Mouse (Mus musculus): ENCODE results near the gene Cdhr3.

The Cdhr3 gene

GRCm38 (mm10) chr12:33092775-33093174, at the start of gene Cdhr3:
TSS of gene Cdhr3 (minus strand) at chr12:33092875.
- no peak for DNase-seq (ENCODE audit: low spot score)

GRCm38 (mm10) chr12:33139083-33139482, 46.4 kb upstream of the Cdhr3 start:
- DNase-seq (ENCODE audit: low spot score): no peak

DNA sequence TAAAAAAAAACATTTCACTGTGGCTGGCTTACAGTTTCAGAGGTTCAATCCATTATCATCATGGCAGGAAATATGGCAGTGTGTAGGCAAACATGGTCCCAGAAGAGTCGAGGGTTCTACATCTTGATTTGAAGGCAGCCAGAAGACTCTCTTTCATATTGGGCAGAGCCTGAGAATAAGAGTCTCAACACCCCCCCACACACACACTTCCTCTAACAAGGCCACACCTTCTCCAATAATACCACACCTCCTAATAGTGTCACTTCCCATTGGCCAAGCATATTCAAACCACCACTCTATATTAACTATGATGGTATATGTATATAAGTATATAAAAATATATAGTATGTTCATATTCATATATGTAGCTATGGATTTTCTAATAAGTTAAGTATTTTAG, 45.2 kb upstream of the Cdhr3 start:
- DNase-seq (ENCODE audit: low spot score): no peak

DNA sequence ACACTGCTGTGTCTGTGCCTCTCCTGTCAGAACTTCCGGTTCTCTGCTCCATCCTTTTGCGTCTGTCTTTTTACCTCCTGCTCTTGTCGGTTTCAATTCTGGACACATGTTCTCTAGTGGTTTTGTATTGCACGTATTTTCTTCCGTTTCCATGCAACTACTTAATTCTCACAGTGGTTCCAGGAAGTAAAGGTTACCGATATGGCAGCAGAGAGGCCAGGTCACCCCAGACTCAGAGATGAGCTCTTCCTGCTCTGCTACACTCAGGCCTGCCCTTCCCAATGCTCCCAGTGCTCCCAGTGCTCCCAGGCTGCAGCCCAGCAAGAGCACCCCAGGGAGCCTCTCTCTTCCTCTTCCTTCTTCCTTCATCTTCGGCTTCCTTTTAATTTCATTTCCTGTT, 39.1 kb upstream of the Cdhr3 start:
- no peak for DNase-seq (ENCODE audit: low spot score)

GRCm38 (mm10) chr12:33130401-33130800, 37.7 kb upstream of the Cdhr3 start:
- DNase-seq (ENCODE audit: low spot score): no peak

DNA sequence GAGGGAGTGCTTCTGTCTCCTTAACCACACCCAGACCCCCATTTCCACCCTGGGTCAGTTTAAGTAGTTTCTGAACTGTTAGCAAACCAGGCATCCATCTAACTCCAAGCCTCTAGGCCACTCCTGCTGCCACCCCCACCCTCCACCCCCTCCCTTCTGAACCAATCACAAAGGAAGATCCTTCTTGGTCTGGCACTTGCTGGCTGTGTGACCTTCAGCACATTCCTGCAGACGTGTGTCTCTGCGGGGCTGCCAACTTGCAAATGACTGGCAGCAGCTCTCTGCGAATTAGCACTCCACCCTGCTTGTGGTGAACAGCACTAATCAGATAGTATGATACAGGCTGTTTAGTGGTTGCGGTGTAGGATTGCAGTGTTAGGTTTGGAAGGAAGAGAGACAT, 36.7 kb upstream of the Cdhr3 start:
- DNase-seq (ENCODE audit: low spot score): no peak

- no peak for DNase-seq (ENCODE audit: low spot score)
These were observed 36.0 kb upstream of the Cdhr3 start for GRCm38 (mm10) chr12:33128702-33129101.

DNA sequence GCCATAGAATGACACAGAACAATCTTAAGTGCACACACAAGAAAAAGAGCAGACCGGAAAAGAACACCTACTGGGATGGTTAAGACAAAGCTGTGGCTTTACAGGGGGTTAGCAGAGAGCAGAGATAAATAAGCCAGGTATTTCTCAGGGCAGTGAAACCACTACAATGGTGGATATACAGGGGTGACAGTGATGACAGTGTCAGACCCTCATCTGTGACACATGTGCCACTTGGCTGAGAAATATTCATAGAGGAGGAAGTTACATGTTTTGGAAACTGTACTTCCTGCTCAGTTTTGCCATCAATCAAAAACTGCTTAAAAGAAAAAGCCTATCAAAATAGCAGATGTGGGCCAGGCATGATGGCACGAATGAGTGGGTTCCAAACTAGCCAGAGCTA, 35.4 kb upstream of the Cdhr3 start:
- no peak for DNase-seq (ENCODE audit: low spot score)

- DNase-seq (ENCODE audit: low spot score): no peak
These were observed 33.6 kb upstream of the Cdhr3 start for GRCm38 (mm10) chr12:33126243-33126642.

DNA sequence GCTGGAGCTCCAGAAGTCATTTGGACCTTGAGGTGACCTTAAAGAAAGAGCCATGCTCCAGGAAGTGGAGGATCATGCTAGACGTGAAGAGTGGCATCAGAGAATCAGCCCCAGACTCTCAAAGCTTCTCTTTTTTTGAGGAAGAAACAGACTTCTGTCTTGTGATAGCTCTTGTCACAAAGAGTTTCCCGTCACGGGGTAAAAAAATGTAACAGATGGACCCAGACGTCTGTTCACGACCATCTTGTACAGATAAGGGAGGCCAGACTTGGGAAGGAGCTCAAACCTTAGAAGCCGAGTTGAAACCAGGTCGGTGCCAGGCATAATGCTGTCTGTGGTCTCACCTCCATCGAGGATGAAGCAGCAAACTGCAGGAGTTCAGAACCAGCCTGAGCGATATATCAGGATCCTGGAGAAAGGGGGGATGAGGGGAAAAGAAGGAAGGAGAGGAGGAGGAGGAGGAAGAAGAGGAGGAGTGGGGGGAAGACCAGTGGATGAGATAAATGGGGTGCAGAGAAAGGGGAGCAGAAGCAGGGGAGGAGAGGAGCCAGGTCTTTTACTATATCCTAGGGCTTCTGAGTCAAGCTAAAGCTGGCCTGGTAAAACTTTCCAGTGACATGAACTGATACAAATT, 33.0 kb upstream of the Cdhr3 start:
- DNase-seq (ENCODE audit: low spot score): no peak

DNA sequence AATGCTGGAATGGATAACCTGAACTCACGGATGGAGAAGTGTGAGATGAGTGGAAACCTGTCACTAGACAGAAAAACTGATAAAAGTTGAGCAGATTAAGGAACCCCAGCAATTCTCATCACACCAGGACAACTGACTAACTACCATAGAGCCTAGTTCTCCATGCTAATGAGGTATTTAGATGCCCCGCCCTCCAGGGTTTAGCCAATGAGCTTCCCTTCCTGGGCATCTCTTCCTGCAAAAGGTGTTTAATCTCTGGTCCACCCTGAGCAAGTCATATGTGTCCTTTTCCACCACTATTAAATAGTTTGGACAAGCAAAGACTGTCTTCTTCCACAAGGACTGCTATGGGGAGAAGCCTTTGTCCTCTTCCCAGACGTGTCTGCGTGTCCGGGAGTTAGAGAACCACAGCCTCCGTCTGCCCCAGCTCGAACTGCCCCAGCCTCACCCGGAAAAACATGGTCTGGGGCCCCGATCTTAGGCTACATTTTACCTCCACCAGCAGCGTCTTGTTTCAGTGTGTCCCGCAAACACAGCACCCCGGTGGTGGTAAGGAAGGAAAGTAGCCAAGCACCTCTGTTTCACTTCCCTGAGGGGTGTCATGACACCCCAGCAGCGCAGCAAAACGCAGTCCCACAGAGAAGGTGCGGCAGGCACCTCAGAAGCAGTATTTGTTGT, 26.1 kb upstream of the Cdhr3 start:
- DNase-seq (ENCODE audit: low spot score): no peak

DNA sequence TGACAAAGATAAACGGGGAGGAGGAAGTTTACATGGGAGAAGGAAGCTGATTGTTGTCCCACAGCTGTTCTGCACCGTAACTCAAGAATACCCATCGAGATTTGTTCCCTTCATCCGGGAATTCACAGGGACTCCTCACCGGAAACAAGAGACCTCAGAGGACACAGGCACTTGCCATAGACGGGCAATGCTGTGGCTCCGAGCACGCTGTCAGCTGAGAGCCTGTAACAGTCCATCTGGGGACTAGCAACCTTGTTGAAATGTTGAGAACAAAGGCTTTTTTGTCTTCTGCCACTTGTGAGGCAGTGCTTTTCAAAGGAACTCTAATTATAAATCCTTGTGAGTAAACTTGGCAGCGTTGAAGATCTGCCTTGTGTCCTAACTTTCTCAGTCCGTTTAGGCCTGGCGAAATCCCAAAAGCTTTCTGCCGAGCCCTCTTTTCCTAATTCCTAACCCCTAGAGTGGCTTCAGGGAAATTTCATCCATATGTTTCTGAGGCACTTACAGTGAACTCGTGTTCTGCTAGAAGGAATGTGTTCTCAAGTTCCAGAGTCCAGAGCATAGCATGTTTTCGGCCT, 18.3 kb upstream of the Cdhr3 start:
- DNase-seq (ENCODE audit: low spot score): peak; percentile 29

- DNase-seq (ENCODE audit: low spot score): peak; percentile 26
These were observed 16.9 kb upstream of the Cdhr3 start for GRCm38 (mm10) chr12:33109531-33109930.

- no peak for DNase-seq (ENCODE audit: low spot score)
These were observed 13.9 kb upstream of the Cdhr3 start for GRCm38 (mm10) chr12:33106438-33107167.

DNA sequence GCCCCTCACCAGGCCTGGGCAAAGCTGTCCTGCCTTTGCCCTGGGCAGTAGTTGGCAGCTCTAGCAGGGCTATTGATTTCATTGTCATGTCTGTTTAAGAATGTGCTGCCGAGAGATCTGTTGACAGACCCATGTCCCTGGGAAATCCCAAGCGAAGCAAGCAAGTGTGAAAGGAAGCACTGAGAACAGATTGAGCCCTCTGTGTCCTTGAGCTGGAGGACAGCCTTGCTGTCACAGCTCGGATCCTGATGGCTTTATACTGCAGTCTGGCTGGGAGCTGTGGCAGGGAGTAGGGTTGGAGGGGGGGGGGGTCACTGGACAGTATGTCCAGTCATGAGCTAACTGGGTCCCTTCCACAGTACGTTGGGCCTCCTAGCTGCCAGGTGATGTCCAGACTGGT, 13.0 kb upstream of the Cdhr3 start:
- no peak for DNase-seq (ENCODE audit: low spot score)

GRCm38 (mm10) chr12:33102342-33103115, 9.9 kb upstream of the Cdhr3 start:
- no peak for DNase-seq (ENCODE audit: low spot score)

- no peak for DNase-seq (ENCODE audit: low spot score)
These were observed 9.0 kb upstream of the Cdhr3 start for GRCm38 (mm10) chr12:33101627-33102026.

GRCm38 (mm10) chr12:33096017-33096416, 3.3 kb upstream of the Cdhr3 start:
- DNase-seq (ENCODE audit: low spot score): no peak

GRCm38 (mm10) chr12:33092196-33092595, 479 bp downstream of the Cdhr3 start:
- no peak for DNase-seq (ENCODE audit: low spot score)

DNA sequence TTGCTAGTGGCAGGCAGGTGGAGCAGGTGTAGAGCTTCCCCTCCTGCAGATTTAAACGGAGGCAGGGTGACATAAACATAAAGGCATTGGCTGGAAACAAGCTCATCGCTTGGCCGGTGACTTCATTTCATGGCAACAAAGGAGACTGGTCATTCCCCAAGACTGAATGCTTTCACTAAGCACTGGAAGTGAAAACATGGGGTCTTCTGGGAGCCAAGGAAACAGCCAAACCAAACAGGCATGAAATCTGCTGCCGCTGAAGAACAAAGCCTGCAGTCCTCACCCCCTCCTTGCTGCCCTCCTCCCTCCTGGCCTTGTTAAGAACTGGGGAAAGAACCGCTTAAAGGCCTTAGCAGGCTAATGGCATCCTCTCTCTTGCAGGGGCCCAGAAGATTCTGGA, 6.5 kb downstream of the Cdhr3 start:
- DNase-seq (ENCODE audit: low spot score): no peak

DNA sequence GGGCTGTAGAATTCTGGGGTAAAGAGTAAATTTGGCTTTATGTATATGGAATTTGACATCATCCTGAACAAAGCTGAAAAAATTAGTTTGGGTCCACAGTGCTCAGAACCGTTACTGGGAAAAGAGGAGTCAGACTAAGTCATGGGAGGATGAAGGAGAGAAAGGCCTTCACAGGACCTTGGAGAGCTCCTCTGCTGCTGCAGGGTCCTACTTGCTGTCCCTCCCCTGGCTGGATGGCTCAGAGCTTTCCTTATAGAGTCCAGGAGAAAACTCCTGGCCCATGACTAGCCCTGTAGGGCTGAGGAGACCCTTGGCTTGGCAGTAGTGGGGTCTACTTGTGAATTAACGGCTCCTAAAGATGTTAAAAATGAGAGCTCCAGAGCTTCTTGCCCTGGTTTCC, 8.0 kb downstream of the Cdhr3 start:
- DNase-seq (ENCODE audit: low spot score): peak; percentile 34

GRCm38 (mm10) chr12:33083362-33083761, 9.3 kb downstream of the Cdhr3 start:
- peak; percentile 20 for DNase-seq (ENCODE audit: low spot score)
